Mouse (Mus musculus) intestine, embryonic 14.5 days (tissue): ENCODE measurements around the gene Gm5148. TPM values are rescaled to one million over a fixed set of nuclear protein-coding genes. Genes with fewer than 3 reads are reported as not detected.

Experiments used
- ATAC-seq: fragments of 200-750 bp; cut with Nextera tagmentation; replicated peaks from 2 replicates; pipeline ENCODE4 v1.8.0; 2017; ENCODE audit warnings: low read depth, moderate number of reproducible peaks, moderate TSS enrichment, moderate library complexity; ENCODE audit not compliant: low FRiP score, low TSS enrichment
- DNase-seq: peaks from one replicate; pipeline ENCODE4 v3.0.0-alpha.2; 2018; ENCODE audit warnings: low spot score
- H3K27ac ChIP-seq: fragments of 300-500 bp; sonication (generic); 2 replicates; pipeline ENCODE4 v1.5.1; 2014; ENCODE audit warnings: low read depth, mild to moderate bottlenecking, control low read depth
- H3K27me3 ChIP-seq: fragments of 300-500 bp; sonication (generic); replicated peaks from 2 replicates; pipeline ENCODE4 v1.6.1; 2014; ENCODE audit warnings: low read length, control low read depth; ENCODE audit not compliant: control insufficient read depth, insufficient read depth
- H3K36me3 ChIP-seq: fragments of 300-500 bp; sonication (generic); 2 replicates; pipeline ENCODE4 v1.6.1; 2014; ENCODE audit warnings: low read length, control low read depth; ENCODE audit not compliant: control insufficient read depth, insufficient read depth
- H3K4me1 ChIP-seq: fragments of 300-500 bp; sonication (generic); replicated peaks from 2 replicates; pipeline ENCODE4 v1.6.1; 2014; ENCODE audit warnings: low read length, control low read depth, mixed read lengths; ENCODE audit not compliant: control insufficient read depth, insufficient read depth
- H3K4me2 ChIP-seq: fragments of 300-500 bp; sonication (generic); 2 replicates; pipeline ENCODE4 v1.6.1; 2014; ENCODE audit warnings: low read length
- H3K4me3 ChIP-seq: fragments of 300-500 bp; sonication (generic); 2 replicates; pipeline ENCODE4 v1.5.1; 2014; ENCODE audit warnings: low read depth, low read length, control low read depth, mixed read lengths
- H3K9ac ChIP-seq: fragments of 300-500 bp; sonication (generic); 2 replicates; pipeline ENCODE4 v1.6.1; 2014; ENCODE audit warnings: mild to moderate bottlenecking, low read length
- H3K9me3 ChIP-seq: fragments of 300-500 bp; sonication (generic); 2 replicates; pipeline ENCODE4 v1.6.1; 2016; ENCODE audit warnings: low read length, control low read depth; ENCODE audit not compliant: control insufficient read depth
- WGBS: fragments of 180-500 bp; shearing (Covaris S2); extraction: QIAGEN DNeasy Blood & Tissue Kit; methylation state at CpG from one replicate; pipeline ENCODE4 v1.1.7; 2014; 5-methylcytosine and 5-hydroxymethylcytosine counted together
- polyA plus RNA-seq: library from polyadenylated mRNA; unstranded; fragments of >200 nt; fragmentation: Nextera tagmentation; extraction: Ambion mirVana; gene quantifications from 2 replicates; pipeline ENCODE4 v1.2.1, GENCODE M21; 2014

The Gm5148 gene
- polyA plus RNA-seq, 1 experiment from 2014 or later: 5.2 TPM

GRCm38 (mm10) chr3:37693552-37693951, 30.7 kb downstream of the Gm5148 start:
- Histone ChIP-seq H3K4me3 (no peak overlapping the region), H3K4me1 (no peaks in the 10 kb centered on the region), H3K4me2 (no peak overlapping the region), H3K9ac (no peak overlapping the region), H3K27ac (no peak overlapping the region), H3K27me3 (no peaks in the 10 kb centered on the region), H3K9me3 (no peaks in the 10 kb centered on the region), H3K36me3 (no peaks in the 10 kb centered on the region)
- no peak for ATAC-seq
- DNase-seq: no peak
- WGBS: 73% methylated on average over 8 of the region's 8 CpGs

- H3K27me3 ChIP-seq: no peaks in the 10 kb centered on the region
- ATAC-seq (no peak), DNase-seq (no peak)
- H3K9me3 ChIP-seq: no peaks in the 10 kb centered on the region
- H3K4me3 ChIP-seq: no peak overlapping the region
- no peak overlapping the region for H3K4me2 ChIP-seq
- H3K9ac ChIP-seq: no peak overlapping the region
- H3K36me3 ChIP-seq: no peaks in the 10 kb centered on the region
- no peaks in the 10 kb centered on the region for H3K4me1 ChIP-seq
- 83% methylated on average over 4 of the region's 4 CpGs for WGBS
- no peak overlapping the region for H3K27ac ChIP-seq
Measured at GRCm38 (mm10) chr3:37692945-37693344, 31.3 kb downstream of the Gm5148 start.

GRCm38 (mm10) chr3:37687158-37687980, 36.9 kb downstream of the Gm5148 start:
- no peaks in the 10 kb centered on the region for H3K27me3 ChIP-seq
- H3K4me3 ChIP-seq: peak overlapping the region; percentile 21
- H3K36me3 ChIP-seq: no peaks in the 10 kb centered on the region
- 22% methylated on average over 28 of the region's 28 CpGs for WGBS
- H3K4me1 ChIP-seq: 0 out of 2 replicates have a peak, but pooled peaks cover 5% of the 10 kb centered on the region
- no peaks in the 10 kb centered on the region for H3K9me3 ChIP-seq
- ATAC-seq: peak; percentile 70
- H3K9ac ChIP-seq: no peak overlapping the region
- H3K27ac ChIP-seq: no peak overlapping the region
- peak; percentile 78 for DNase-seq
- H3K4me2 ChIP-seq: peak overlapping the region; percentile 39

GRCm38 (mm10) chr3:37686751-37687150, 37.5 kb downstream of the Gm5148 start:
- 32% methylated on average over 6 of the region's 6 CpGs for WGBS
- no peak overlapping the region for H3K9ac ChIP-seq

GRCm38 (mm10) chr3:37686219-37686618, 38.1 kb downstream of the Gm5148 start:
- Histone ChIP-seq H3K4me1 (0 out of 2 replicates have a peak, but pooled peaks cover 5% of the 10 kb centered on the region), H3K4me2 (peak overlapping the region; percentile 13; the same call in 1 of the 2 replicates), H3K36me3 (no peaks in the 10 kb centered on the region), H3K27me3 (no peaks in the 10 kb centered on the region), H3K27ac (no peak overlapping the region), H3K9me3 (no peaks in the 10 kb centered on the region), H3K9ac (no peak overlapping the region), H3K4me3 (no peak overlapping the region)
- DNase-seq (no peak), ATAC-seq (no peak)
- 29% methylated on average over 7 of the region's 7 CpGs for WGBS

More at GRCm38 (mm10) chr3:37686751-37687150, 37.5 kb downstream of the Gm5148 start:
- Histone ChIP-seq H3K9me3 (no peaks in the 10 kb centered on the region), H3K27ac (no peak overlapping the region), H3K36me3 (no peaks in the 10 kb centered on the region), H3K4me3 (peak overlapping the region; percentile 21), H3K4me1 (0 out of 2 replicates have a peak, but pooled peaks cover 5% of the 10 kb centered on the region), H3K27me3 (no peaks in the 10 kb centered on the region), H3K4me2 (peak overlapping the region; percentile 39)
- ATAC-seq (no peak), DNase-seq (no peak)

GRCm38 (mm10) chr3:37676291-37676690, 48.0 kb downstream of the Gm5148 start:
- Histone ChIP-seq H3K4me3 (no peak overlapping the region), H3K4me2 (no peak overlapping the region), H3K27ac (no peak overlapping the region), H3K9ac (no peak overlapping the region), H3K4me1 (peaks cover 12% of the 10 kb centered on the region; the same call in 1 of the 2 replicates), H3K36me3 (no peaks in the 10 kb centered on the region), H3K9me3 (no peaks in the 10 kb centered on the region), H3K27me3 (0 out of 2 replicates have a peak, but pooled peaks cover 3% of the 10 kb centered on the region)
- DNase-seq: no peak
- WGBS: 67% methylated on average over 8 of the region's 8 CpGs
- no peak for ATAC-seq

- WGBS: 75% methylated on average over 11 of the region's 11 CpGs
- no peak overlapping the region for H3K27ac ChIP-seq
- ATAC-seq: peak; percentile 50; the same call in 1 of the 2 replicates
Measured at GRCm38 (mm10) chr3:37675056-37675525, 49.2 kb downstream of the Gm5148 start.

GRCm38 (mm10) chr3:37673513-37674261, 50.6 kb downstream of the Gm5148 start:
- DNase-seq (no peak), ATAC-seq (no peak)
- H3K36me3 ChIP-seq: no peaks in the 10 kb centered on the region
- peaks cover 13% of the 10 kb centered on the region for H3K9me3 ChIP-seq
- H3K27me3 ChIP-seq: 0 out of 2 replicates have a peak, but pooled peaks cover 3% of the 10 kb centered on the region
- WGBS: 71% methylated on average over 13 of the region's 13 CpGs
- no peak overlapping the region for H3K4me2 ChIP-seq
- H3K4me1 ChIP-seq: peaks cover 12% of the 10 kb centered on the region; the same call in 1 of the 2 replicates
- H3K4me3 ChIP-seq: no peak overlapping the region
- no peak overlapping the region for H3K27ac ChIP-seq
- no peak overlapping the region for H3K9ac ChIP-seq

More at GRCm38 (mm10) chr3:37675056-37675525, 49.2 kb downstream of the Gm5148 start:
- DNase-seq: no peak
- Histone ChIP-seq H3K4me2 (no peak overlapping the region), H3K9me3 (no peaks in the 10 kb centered on the region), H3K9ac (no peak overlapping the region), H3K27me3 (0 out of 2 replicates have a peak, but pooled peaks cover 3% of the 10 kb centered on the region), H3K4me3 (no peak overlapping the region), H3K4me1 (peaks cover 12% of the 10 kb centered on the region; the same call in 1 of the 2 replicates), H3K36me3 (no peaks in the 10 kb centered on the region)
